Mouse (Mus musculus) kidney, embryonic 14.5 days (tissue): ENCODE data around the gene Tatdn3. TPM values are rescaled to one million over a fixed set of nuclear protein-coding genes. Genes with fewer than 3 reads are reported as not detected.
"Not testable (repeated sequence)": the region's sequence is repeated elsewhere in the genome, so short reads cannot be mapped to it uniquely, and the experiment has no call there.

Experiments
- ATAC-seq: fragments of 200-750 bp; cut with Nextera tagmentation; 2 replicates; pipeline ENCODE4 v1.8.0; 2017; ENCODE audit warnings: moderate number of reproducible peaks, mild to moderate bottlenecking, moderate TSS enrichment, moderate library complexity; ENCODE audit not compliant: low FRiP score, low TSS enrichment
- H3K27ac ChIP-seq: fragments of 300-500 bp; sonication (generic); 2 replicates; pipeline ENCODE4 v1.5.1; 2014; ENCODE audit warnings: low read depth, mild to moderate bottlenecking, low read length, moderate library complexity, mixed read lengths
- H3K27me3 ChIP-seq: fragments of 300-500 bp; sonication (generic); 2 replicates; pipeline ENCODE4 v1.6.1; 2014; ENCODE audit warnings: mild to moderate bottlenecking, low read length; ENCODE audit not compliant: control insufficient read depth, insufficient read depth
- H3K36me3 ChIP-seq: fragments of 300-500 bp; sonication (generic); 2 replicates; pipeline ENCODE4 v1.6.1; 2014; ENCODE audit warnings: low read length, mixed read lengths; ENCODE audit not compliant: control insufficient read depth, insufficient read depth
- H3K4me1 ChIP-seq: fragments of 300-500 bp; sonication (generic); 2 replicates; pipeline ENCODE4 v1.6.1; 2014; ENCODE audit warnings: low read length, mixed read lengths; ENCODE audit not compliant: control insufficient read depth, insufficient read depth
- H3K4me2 ChIP-seq: fragments of 300-500 bp; sonication (generic); replicated peaks from 2 replicates; pipeline ENCODE4 v1.6.1; 2014; ENCODE audit warnings: low read depth, mild to moderate bottlenecking, low read length
- H3K4me3 ChIP-seq: fragments of 300-500 bp; sonication (generic); 2 replicates; pipeline ENCODE4 v1.5.1; 2014; ENCODE audit warnings: mild to moderate bottlenecking, low read length
- H3K9ac ChIP-seq: fragments of 300-500 bp; sonication (generic); 2 replicates; pipeline ENCODE4 v1.6.1; 2014; ENCODE audit warnings: low read depth, mild to moderate bottlenecking, low read length, moderate library complexity
- H3K9me3 ChIP-seq: fragments of 300-500 bp; sonication (generic); 2 replicates; pipeline ENCODE4 v1.6.1; 2016; ENCODE audit warnings: low read length; ENCODE audit not compliant: control insufficient read depth
- WGBS: fragments of 180-500 bp; shearing (Covaris S2); extraction: QIAGEN DNeasy Blood & Tissue Kit; methylation state at CpG from one replicate; pipeline ENCODE4 v1.1.7; 2014; 5-methylcytosine and 5-hydroxymethylcytosine counted together
- polyA plus RNA-seq: library from polyadenylated mRNA; unstranded; fragments of >200 nt; fragmentation: Nextera tagmentation; extraction: Ambion mirVana; gene quantifications from 2 replicates; pipeline ENCODE4 v1.2.1, GENCODE M21; 2014

The Tatdn3 gene
- polyA plus RNA-seq, 1 experiment from 2014 or later = 12.6 TPM

- ATAC-seq, H3K9me3 ChIP-seq, H3K4me2 ChIP-seq, H3K27me3 ChIP-seq, H3K36me3 ChIP-seq, H3K4me3 ChIP-seq, H3K27ac ChIP-seq, H3K9ac ChIP-seq, H3K4me1 ChIP-seq: not testable (repeated sequence)
- 75% methylated on average over 6 of the region's 6 CpGs for WGBS
Observed at GRCm38 (mm10) chr1:191030922-191031425, 31.8 kb downstream of the Tatdn3 start.

GRCm38 (mm10) chr1:191030182-191030581 is 32.5 kb downstream of the Tatdn3 start:
- Histone ChIP-seq H3K9me3 (no peaks in the 10 kb centered on the region), H3K4me3 (no peak overlapping the region), H3K9ac (no peak overlapping the region), H3K4me2 (no peak overlapping the region), H3K27me3 (0 out of 2 replicates have a peak, but pooled peaks cover 3% of the 10 kb centered on the region), H3K27ac (no peak overlapping the region), H3K36me3 (no peaks in the 10 kb centered on the region), H3K4me1 (peaks cover 9% of the 10 kb centered on the region; the same call in 1 of the 2 replicates)
- WGBS = 62% methylated on average over 10 of the region's 10 CpGs
- ATAC-seq = no peak

GRCm38 (mm10) chr1:191026021-191026713 is 36.6 kb downstream of the Tatdn3 start, which contains the start of gene Flvcr1:
Gene Flvcr1 (minus strand): TSS chr1:191026158.
- Histone ChIP-seq H3K4me2 (peak within 1 kb of the TSS; percentile 96), H3K36me3 (no peaks in the 10 kb centered on the region), H3K9me3 (no peaks in the 10 kb centered on the region), H3K9ac (peak within 1 kb of the TSS; percentile 82), H3K4me3 (peak within 1 kb of the TSS; percentile 80), H3K27me3 (0 out of 2 replicates have a peak, but pooled peaks cover 3% of the 10 kb centered on the region), H3K4me1 (peaks cover 14% of the 10 kb centered on the region; the same call in 1 of the 2 replicates), H3K27ac (peak within 1 kb of the TSS; percentile 52)
- ATAC-seq = peak; percentile 100
- under 1% methylated on average over 50 of the region's 50 CpGs for WGBS

GRCm38 (mm10) chr1:191025016-191026012 is 37.4 kb downstream of the Tatdn3 start:
- Histone ChIP-seq H3K4me2 (peak overlapping the region; percentile 96), H3K36me3 (no peaks in the 10 kb centered on the region), H3K4me3 (peak overlapping the region; percentile 80), H3K9ac (peak overlapping the region; percentile 82), H3K27ac (peak overlapping the region; percentile 52), H3K27me3 (0 out of 2 replicates have a peak, but pooled peaks cover 3% of the 10 kb centered on the region), H3K4me1 (peaks cover 14% of the 10 kb centered on the region; the same call in 1 of the 2 replicates), H3K9me3 (no peaks in the 10 kb centered on the region)
- WGBS = 3% methylated on average over 68 of the region's 69 CpGs
- no peak; the same call in none of the 2 replicates for ATAC-seq

- H3K27me3 ChIP-seq, H3K27ac ChIP-seq, H3K9ac ChIP-seq, H3K4me2 ChIP-seq, H3K9me3 ChIP-seq, H3K4me3 ChIP-seq, H3K36me3 ChIP-seq, ATAC-seq: not testable (repeated sequence)
- H3K4me1 ChIP-seq = peaks cover 14% of the 10 kb centered on the region; the same call in 1 of the 2 replicates
- 93% methylated on average over 5 of the region's 6 CpGs for WGBS
Observed at GRCm38 (mm10) chr1:191023806-191024205, 38.9 kb downstream of the Tatdn3 start.

GRCm38 (mm10) chr1:191023140-191023539 is 39.6 kb downstream of the Tatdn3 start:
- Histone ChIP-seq H3K9me3 (no peaks in the 10 kb centered on the region), H3K9ac (no peak overlapping the region), H3K4me1 (peaks cover 14% of the 10 kb centered on the region; the same call in 1 of the 2 replicates), H3K27me3 (0 out of 2 replicates have a peak, but pooled peaks cover 3% of the 10 kb centered on the region), H3K27ac (no peak overlapping the region), H3K36me3 (0 out of 2 replicates have a peak, but pooled peaks cover 3% of the 10 kb centered on the region), H3K4me3 (no peak overlapping the region), H3K4me2 (no peak overlapping the region)
- 90% methylated on average over 2 of the region's 2 CpGs for WGBS
- no peak for ATAC-seq

- H3K9me3 ChIP-seq = no peaks in the 10 kb centered on the region
- H3K4me1 ChIP-seq = peaks cover 7% of the 10 kb centered on the region; the same call in 1 of the 2 replicates
- no peak overlapping the region for H3K4me3 ChIP-seq
- H3K27ac ChIP-seq = no peak overlapping the region
- no peaks in the 10 kb centered on the region for H3K27me3 ChIP-seq
- 0 out of 2 replicates have a peak, but pooled peaks cover 3% of the 10 kb centered on the region for H3K36me3 ChIP-seq
- no peak overlapping the region for H3K4me2 ChIP-seq
- no peak for ATAC-seq
- no peak overlapping the region for H3K9ac ChIP-seq
- WGBS = 79% methylated on average over 7 of the region's 7 CpGs
Observed at GRCm38 (mm10) chr1:191021016-191021415, 41.7 kb downstream of the Tatdn3 start.

GRCm38 (mm10) chr1:191020217-191020924 is 42.4 kb downstream of the Tatdn3 start:
- H3K4me3 ChIP-seq = no peak overlapping the region
- H3K9me3 ChIP-seq = no peaks in the 10 kb centered on the region
- H3K4me1 ChIP-seq = peaks cover 7% of the 10 kb centered on the region; the same call in 1 of the 2 replicates
- no peak for ATAC-seq
- 86% methylated on average over 3 of the region's 3 CpGs for WGBS
- 0 out of 2 replicates have a peak, but pooled peaks cover 3% of the 10 kb centered on the region for H3K36me3 ChIP-seq
- no peak overlapping the region for H3K27ac ChIP-seq
- no peak overlapping the region for H3K9ac ChIP-seq
- no peak overlapping the region for H3K4me2 ChIP-seq
- no peaks in the 10 kb centered on the region for H3K27me3 ChIP-seq
